Mouse (Mus musculus) cortical plate, adult 2 months (tissue): ENCODE measurements around the gene Gpr176. TPM values are rescaled to one million over a fixed set of nuclear protein-coding genes. Genes with fewer than 3 reads are reported as not detected.

Source experiments
- H3K27ac ChIP-seq: fragments of 200-500 bp; 2 replicates; pipeline ENCODE4 v1.5.1; 2012; ENCODE audit warnings: low read length, control low read depth, inconsistent platforms; ENCODE audit not compliant: insufficient read depth
- H3K4me1 ChIP-seq: fragments of 200-500 bp; 2 replicates; pipeline ENCODE4 v1.6.1; 2011; ENCODE audit warnings: low read length; ENCODE audit not compliant: control insufficient read depth, insufficient read depth
- H3K4me3 ChIP-seq: fragments of 200-500 bp; 2 replicates; pipeline ENCODE4 v1.5.1; 2011; ENCODE audit warnings: mild to moderate bottlenecking, low read length, control low read depth; ENCODE audit not compliant: insufficient read depth
- CTCF ChIP-seq: fragments of 200-500 bp; IDR thresholded peaks from 2 replicates; pipeline ENCODE4 v1.5.1; 2011; ENCODE audit warnings: mild to moderate bottlenecking, control low read depth, low read length; ENCODE audit not compliant: insufficient read depth; ENCODE audit errors: extremely low read depth
- POLR2A ChIP-seq: fragments of 200-500 bp; IDR thresholded peaks from 2 replicates; pipeline ENCODE4 v1.6.1; 2011; ENCODE audit warnings: mild to moderate bottlenecking, low read length, control low read depth; ENCODE audit not compliant: insufficient read depth; ENCODE audit errors: extremely low read depth
- polyA plus RNA-seq: library from polyadenylated mRNA; depleted of rRNA; stranded (reverse); fragments of >200 nt; gene quantifications from 2 replicates; pipeline ENCODE4 v1.2.3, GENCODE M21; 2012; rRNA removed

Gene Gpr176
- 4.1 and 4.3 TPM in 2 replicates for polyA plus RNA-seq

- Histone ChIP-seq H3K27ac (peak within 1 kb of the TSS; percentile 76), H3K4me1 (peaks cover 2% of the 10 kb centered on the region; the same call in 1 of the 2 replicates), H3K4me3 (peak within 1 kb of the TSS; percentile 58)
- no peak for TF ChIP-seq POLR2A
- no peak for TF ChIP-seq CTCF
These were observed at the start of gene Gpr176 for GRCm38 (mm10) chr2:118372901-118373571. Gene Gpr176 (minus strand): TSS chr2:118373419.

GRCm38 (mm10) chr2:118422385-118422784 lies 49.2 kb upstream of the Gpr176 start:
- Histone ChIP-seq H3K4me3 (no peak overlapping the region), H3K27ac (no peak overlapping the region), H3K4me1 (no peaks in the 10 kb centered on the region)
- TF ChIP-seq CTCF (no peak), POLR2A (no peak)

GRCm38 (mm10) chr2:118421951-118422350 lies 48.7 kb upstream of the Gpr176 start:
- H3K4me1 ChIP-seq: no peaks in the 10 kb centered on the region
- TF ChIP-seq POLR2A (no peak), CTCF (no peak)
- H3K4me3 ChIP-seq: no peak overlapping the region
- H3K27ac ChIP-seq: no peak overlapping the region

GRCm38 (mm10) chr2:118418076-118418475 lies 44.9 kb upstream of the Gpr176 start:
- no peak for TF ChIP-seq CTCF
- TF ChIP-seq POLR2A: no peak
- no peak overlapping the region for H3K4me3 ChIP-seq
- no peaks in the 10 kb centered on the region for H3K4me1 ChIP-seq
- no peak overlapping the region for H3K27ac ChIP-seq

- Histone ChIP-seq H3K4me3 (no peak overlapping the region), H3K4me1 (no peaks in the 10 kb centered on the region), H3K27ac (no peak overlapping the region)
- TF ChIP-seq CTCF: no peak
- TF ChIP-seq POLR2A: no peak
These were observed 42.6 kb upstream of the Gpr176 start for GRCm38 (mm10) chr2:118415601-118416355.

- no peak overlapping the region for H3K27ac ChIP-seq
- no peaks in the 10 kb centered on the region for H3K4me1 ChIP-seq
- no peak for TF ChIP-seq CTCF
- H3K4me3 ChIP-seq: no peak overlapping the region
These were observed 39.6 kb upstream of the Gpr176 start for GRCm38 (mm10) chr2:118412821-118413220.

GRCm38 (mm10) chr2:118408336-118408895 lies 35.2 kb upstream of the Gpr176 start:
- H3K4me3 ChIP-seq: no peak overlapping the region
- H3K27ac ChIP-seq: no peak overlapping the region
- H3K4me1 ChIP-seq: no peaks in the 10 kb centered on the region
- TF ChIP-seq POLR2A (no peak), CTCF (no peak)

GRCm38 (mm10) chr2:118406811-118407210 lies 33.6 kb upstream of the Gpr176 start:
- no peak for TF ChIP-seq CTCF
- TF ChIP-seq POLR2A: no peak
- Histone ChIP-seq H3K27ac (no peak overlapping the region), H3K4me1 (no peaks in the 10 kb centered on the region), H3K4me3 (no peak overlapping the region)

- Histone ChIP-seq H3K4me3 (no peak overlapping the region), H3K4me1 (no peaks in the 10 kb centered on the region), H3K27ac (no peak overlapping the region)
- TF ChIP-seq POLR2A (no peak), CTCF (no peak)
These were observed 32.3 kb upstream of the Gpr176 start for GRCm38 (mm10) chr2:118405568-118405967.
